Mouse (Mus musculus) gonadal fat pad, adult 2 months (tissue): Measurements from ENCODE around the gene Etv6. TPM values are rescaled to one million over a fixed set of nuclear protein-coding genes. Genes with fewer than 3 reads are reported as not detected.

Experiments used
- polyA plus RNA-seq: library from polyadenylated mRNA; depleted of rRNA; stranded (reverse); fragments of >200 nt; gene quantifications from 2 replicates; pipeline ENCODE4 v1.2.3, GENCODE M21; 2012; rRNA removed

Gene Etv6
- polyA plus RNA-seq, 1 experiment, result 20.6 TPM

Other genes starting within 250 kb of the Etv6 start
- 0.23 and 1.9 TPM in 2 replicates for gene Kap, start 181.9 kb upstream of the Etv6 start, polyA plus RNA-seq